Mouse (Mus musculus) neural tube, embryonic 13.5 days (tissue): ENCODE results near the gene Hspd1. TPM values are rescaled to one million over a fixed set of nuclear protein-coding genes. Genes with fewer than 3 reads are reported as not detected.

ENCODE experiments used
- ATAC-seq: fragments of 200-750 bp; cut with Nextera tagmentation; 2 replicates; pipeline ENCODE4 v1.8.0; 2017; ENCODE audit warnings: low read depth, mild to moderate bottlenecking, moderate TSS enrichment, moderate library complexity
- H3K27ac ChIP-seq: fragments of 300-500 bp; sonication (generic); replicated peaks from 2 replicates; pipeline ENCODE4 v1.5.1; 2015; ENCODE audit warnings: moderate library complexity, mild to moderate bottlenecking, inconsistent platforms
- H3K27me3 ChIP-seq: fragments of 300-500 bp; sonication (generic); 2 replicates; pipeline ENCODE4 v1.6.1; 2015; ENCODE audit warnings: mild to moderate bottlenecking, inconsistent platforms
- H3K36me3 ChIP-seq: fragments of 300-500 bp; sonication (generic); 2 replicates; pipeline ENCODE4 v1.6.1; 2015; ENCODE audit warnings: mild to moderate bottlenecking, inconsistent platforms
- H3K4me1 ChIP-seq: fragments of 300-500 bp; sonication (generic); replicated peaks from 2 replicates; pipeline ENCODE4 v1.6.1; 2015; ENCODE audit warnings: inconsistent platforms
- H3K4me2 ChIP-seq: fragments of 300-500 bp; sonication (generic); 2 replicates; pipeline ENCODE4 v1.6.1; 2015; ENCODE audit warnings: inconsistent platforms, mild to moderate bottlenecking, moderate library complexity
- H3K4me3 ChIP-seq: fragments of 300-500 bp; sonication (generic); 2 replicates; pipeline ENCODE4 v1.5.1; 2015; ENCODE audit warnings: mild to moderate bottlenecking, inconsistent platforms
- H3K9ac ChIP-seq: fragments of 300-500 bp; sonication (generic); 2 replicates; pipeline ENCODE4 v1.6.1; 2015; ENCODE audit warnings: moderate library complexity, mild to moderate bottlenecking, inconsistent platforms
- H3K9me3 ChIP-seq: fragments of 300-500 bp; sonication (generic); 2 replicates; pipeline ENCODE4 v1.6.1; 2016; ENCODE audit warnings: inconsistent platforms
- WGBS: fragments of 180-500 bp; shearing (Covaris S2); methylation state at CpG from one replicate; pipeline ENCODE4 v1.1.7; 2015; 5-methylcytosine and 5-hydroxymethylcytosine counted together
- polyA plus RNA-seq: library from polyadenylated mRNA; unstranded; fragments of >200 nt; fragmentation: Nextera tagmentation; extraction: Ambion mirVana; gene quantifications from 2 replicates; pipeline ENCODE4 v1.2.1, GENCODE M21; 2015

The Hspd1 gene
- polyA plus RNA-seq, 1 experiment from 2014 or later = 274 TPM

- Histone ChIP-seq H3K36me3 (no peaks in the 10 kb centered on the region), H3K4me3 (no peak overlapping the region), H3K27me3 (no peaks in the 10 kb centered on the region), H3K9me3 (0 out of 2 replicates have a peak, but pooled peaks cover 5% of the 10 kb centered on the region), H3K4me1 (no peaks in the 10 kb centered on the region), H3K9ac (no peak overlapping the region), H3K27ac (no peak overlapping the region), H3K4me2 (no peak overlapping the region)
- ATAC-seq = no peak
- WGBS = 91% methylated on average over 4 of the region's 4 CpGs
Observed at GRCm38 (mm10) chr1:55109066-55109766, 21.2 kb upstream of the Hspd1 start.

- Histone ChIP-seq H3K9me3 (0 out of 2 replicates have a peak, but pooled peaks cover 5% of the 10 kb centered on the region), H3K4me2 (no peak overlapping the region), H3K4me1 (no peaks in the 10 kb centered on the region), H3K27me3 (no peaks in the 10 kb centered on the region), H3K4me3 (no peak overlapping the region), H3K9ac (no peak overlapping the region), H3K36me3 (no peaks in the 10 kb centered on the region), H3K27ac (no peak overlapping the region)
- WGBS = 33% methylated on average over 2 of the region's 2 CpGs
- ATAC-seq = no peak
Observed at GRCm38 (mm10) chr1:55108473-55108872, 20.4 kb upstream of the Hspd1 start.

- H3K36me3 ChIP-seq = no peaks in the 10 kb centered on the region
- 85% methylated on average over 1 of the region's 1 CpGs for WGBS
- no peak overlapping the region for H3K9ac ChIP-seq
- H3K4me2 ChIP-seq = no peak overlapping the region
- 0 out of 2 replicates have a peak, but pooled peaks cover 5% of the 10 kb centered on the region for H3K9me3 ChIP-seq
- no peak overlapping the region for H3K27ac ChIP-seq
- ATAC-seq = no peak
- H3K4me1 ChIP-seq = no peaks in the 10 kb centered on the region
- no peak overlapping the region for H3K4me3 ChIP-seq
- no peaks in the 10 kb centered on the region for H3K27me3 ChIP-seq
Observed at GRCm38 (mm10) chr1:55107644-55108043, 19.6 kb upstream of the Hspd1 start.

- no peak overlapping the region for H3K9ac ChIP-seq
- 0 out of 2 replicates have a peak, but pooled peaks cover 5% of the 10 kb centered on the region for H3K9me3 ChIP-seq
- no peak overlapping the region for H3K4me3 ChIP-seq
- no peak for ATAC-seq
- H3K36me3 ChIP-seq = no peaks in the 10 kb centered on the region
- no peaks in the 10 kb centered on the region for H3K27me3 ChIP-seq
- H3K4me1 ChIP-seq = no peaks in the 10 kb centered on the region
- H3K27ac ChIP-seq = no peak overlapping the region
- H3K4me2 ChIP-seq = no peak overlapping the region
- WGBS = 87% methylated on average over 9 of the region's 9 CpGs
Observed at GRCm38 (mm10) chr1:55106919-55107585, 19.0 kb upstream of the Hspd1 start.

- H3K4me3 ChIP-seq = no peak overlapping the region
- no peak overlapping the region for H3K9ac ChIP-seq
- H3K36me3 ChIP-seq = peaks cover 29% of the 10 kb centered on the region
- WGBS = 82% methylated on average over 1 of the region's 1 CpGs
- no peak overlapping the region for H3K4me2 ChIP-seq
- H3K9me3 ChIP-seq = no peaks in the 10 kb centered on the region
- H3K27me3 ChIP-seq = no peaks in the 10 kb centered on the region
- H3K27ac ChIP-seq = no peak overlapping the region
- no peak for ATAC-seq
- H3K4me1 ChIP-seq = peaks cover 17% of the 10 kb centered on the region
Observed at GRCm38 (mm10) chr1:55092469-55092868, 4.4 kb upstream of the Hspd1 start.

- Histone ChIP-seq H3K9me3 (no peaks in the 10 kb centered on the region), H3K4me1 (peaks cover 18% of the 10 kb centered on the region), H3K27ac (no peak overlapping the region), H3K27me3 (no peaks in the 10 kb centered on the region), H3K4me2 (no peak overlapping the region), H3K36me3 (peaks cover 29% of the 10 kb centered on the region), H3K9ac (no peak overlapping the region), H3K4me3 (no peak overlapping the region)
- 91% methylated on average over 2 of the region's 2 CpGs for WGBS
- no peak for ATAC-seq
Observed at GRCm38 (mm10) chr1:55092056-55092455, 4.0 kb upstream of the Hspd1 start.

GRCm38 (mm10) chr1:55089498-55090064, 1.5 kb upstream of the Hspd1 start:
- H3K4me3 ChIP-seq = peak overlapping the region; percentile 76
- H3K4me2 ChIP-seq = peak overlapping the region; percentile 96
- peak overlapping the region; percentile 87 for H3K9ac ChIP-seq
- ATAC-seq = no peak
- no peaks in the 10 kb centered on the region for H3K27me3 ChIP-seq
- WGBS = 90% methylated on average over 5 of the region's 5 CpGs
- H3K36me3 ChIP-seq = peaks cover 41% of the 10 kb centered on the region
- no peaks in the 10 kb centered on the region for H3K9me3 ChIP-seq
- H3K4me1 ChIP-seq = peaks cover 43% of the 10 kb centered on the region
- no peak overlapping the region for H3K27ac ChIP-seq

- peak overlapping the region; percentile 93 for H3K27ac ChIP-seq
- no peaks in the 10 kb centered on the region for H3K9me3 ChIP-seq
- H3K27me3 ChIP-seq = no peaks in the 10 kb centered on the region
- 7% methylated on average over 16 of the region's 16 CpGs for WGBS
- peaks cover 45% of the 10 kb centered on the region for H3K36me3 ChIP-seq
- peaks cover 49% of the 10 kb centered on the region for H3K4me1 ChIP-seq
- H3K4me3 ChIP-seq = peak overlapping the region; percentile 76
- peak; percentile 2; the same call in 1 of the 2 replicates for ATAC-seq
- peak overlapping the region; percentile 87 for H3K9ac ChIP-seq
- H3K4me2 ChIP-seq = peak overlapping the region; percentile 96
Observed at GRCm38 (mm10) chr1:55088611-55089497, 811 bp upstream of the Hspd1 start.

- Histone ChIP-seq H3K4me2 (peak overlapping the region; percentile 96), H3K4me1 (peaks cover 51% of the 10 kb centered on the region), H3K9me3 (no peaks in the 10 kb centered on the region), H3K36me3 (peaks cover 51% of the 10 kb centered on the region), H3K27ac (peak overlapping the region; percentile 93), H3K4me3 (peak overlapping the region; percentile 76), H3K9ac (peak overlapping the region; percentile 87), H3K27me3 (no peaks in the 10 kb centered on the region)
- peak; percentile 88 for ATAC-seq
- under 1% methylated on average over 34 of the region's 57 CpGs for WGBS
Observed at GRCm38 (mm10) chr1:55087401-55087904, 590 bp downstream of the Hspd1 start.

GRCm38 (mm10) chr1:55086868-55087400, 1.1 kb downstream of the Hspd1 start:
- Histone ChIP-seq H3K36me3 (peaks cover 51% of the 10 kb centered on the region), H3K27me3 (no peaks in the 10 kb centered on the region), H3K4me3 (peak overlapping the region; percentile 76), H3K27ac (peak overlapping the region; percentile 93), H3K9me3 (no peaks in the 10 kb centered on the region), H3K4me1 (peaks cover 51% of the 10 kb centered on the region), H3K4me2 (peak overlapping the region; percentile 96), H3K9ac (peak overlapping the region; percentile 87)
- 2% methylated on average over 13 of the region's 13 CpGs for WGBS
- ATAC-seq = no peak; the same call in 1 of the 2 replicates

GRCm38 (mm10) chr1:55085781-55086366, 2.2 kb downstream of the Hspd1 start:
- ATAC-seq = no peak
- peak overlapping the region; percentile 76; the same call in 1 of the 2 replicates for H3K4me3 ChIP-seq
- H3K4me1 ChIP-seq = peaks cover 51% of the 10 kb centered on the region
- peaks cover 53% of the 10 kb centered on the region for H3K36me3 ChIP-seq
- H3K27ac ChIP-seq = no peak overlapping the region
- H3K4me2 ChIP-seq = peak overlapping the region; percentile 96
- H3K9ac ChIP-seq = peak overlapping the region; percentile 87; the same call in 1 of the 2 replicates
- WGBS = 46% methylated on average over 7 of the region's 7 CpGs
- no peaks in the 10 kb centered on the region for H3K9me3 ChIP-seq
- H3K27me3 ChIP-seq = no peaks in the 10 kb centered on the region
